Mouse (Mus musculus): ENCODE measurements at regions not wholly inside any gene's neighbourhood (a gene's known extent, or its start where the extent isn't known, plus 50 kb on each side); places are given as distances from the start of the nearest gene placed in this dataset.

DNA sequence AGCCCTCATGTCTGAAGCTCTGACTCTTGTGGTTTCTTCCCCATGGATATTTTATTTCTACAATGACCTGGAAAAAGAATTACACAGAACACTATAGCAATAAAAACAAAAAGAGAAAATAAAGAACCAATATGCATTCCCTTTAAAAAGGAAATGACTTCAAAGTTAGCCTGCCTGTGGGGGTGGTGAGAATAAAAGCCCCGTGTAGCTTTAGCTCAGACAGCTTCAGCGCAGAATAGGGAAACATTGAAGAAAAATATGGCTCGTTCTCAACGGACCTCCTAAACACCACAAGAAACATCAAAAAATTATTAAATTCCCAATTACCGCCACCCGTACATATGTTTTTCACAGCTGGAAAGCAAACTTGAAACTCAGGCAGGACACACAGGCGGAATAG lies 198.7 kb downstream of the Pdcd6ip start:
- DNase-seq (no peak), ATAC-seq (ENCODE audit: low FRiP score, low TSS enrichment) (no peak)
- no peak overlapping the region for H3K27ac ChIP-seq (replicated peaks; ENCODE audit: low read depth, low read length)
- H3K36me3 ChIP-seq (ENCODE audit: control insufficient read depth, insufficient read depth, low read length) = no peaks in the 10 kb centered on the region
- no peaks in the 10 kb centered on the region for H3K27me3 ChIP-seq (ENCODE audit: control insufficient read depth, insufficient read depth, low read length)
- peaks cover 9% of the 10 kb centered on the region for H3K4me1 ChIP-seq (ENCODE audit: control insufficient read depth, insufficient read depth, low read length)
- H3K4me2 ChIP-seq (ENCODE audit: low read length) = no peak overlapping the region
- H3K9ac ChIP-seq (replicated peaks; ENCODE audit: low read length) = no peak overlapping the region
- H3K9me3 ChIP-seq (ENCODE audit: control insufficient read depth, low read length) = no peaks in the 10 kb centered on the region
- H3K4me3 ChIP-seq (replicated peaks; ENCODE audit: low read depth, low read length) = no peak overlapping the region
- 91% methylated on average over 7 of the region's 7 CpGs for whole genome bisulfite sequencing

DNA sequence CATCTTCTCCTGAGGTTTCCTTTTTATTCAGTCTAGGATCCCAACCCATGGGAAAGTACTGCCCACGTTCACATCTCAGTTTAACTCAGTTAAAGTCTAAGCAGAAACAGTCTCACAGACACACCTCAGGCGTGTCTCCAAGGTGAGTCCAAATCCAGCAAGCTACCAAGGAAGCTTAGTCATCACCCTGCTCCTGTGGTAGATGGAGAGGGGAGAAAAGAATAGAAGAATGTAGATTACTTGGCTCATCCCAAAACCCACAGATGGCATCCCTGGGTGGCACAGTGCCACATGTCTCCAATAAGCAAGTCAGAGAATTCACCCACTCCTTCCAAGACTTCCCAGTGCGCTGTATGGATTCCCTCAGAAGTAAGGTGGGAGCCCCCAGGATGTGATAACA lies 199.2 kb downstream of the Pdcd6ip start:
- no peak overlapping the region for H3K4me2 ChIP-seq (ENCODE audit: low read length)
- H3K36me3 ChIP-seq (ENCODE audit: control insufficient read depth, insufficient read depth, low read length) = no peaks in the 10 kb centered on the region
- H3K27me3 ChIP-seq (ENCODE audit: control insufficient read depth, insufficient read depth, low read length) = no peaks in the 10 kb centered on the region
- no peaks in the 10 kb centered on the region for H3K9me3 ChIP-seq (ENCODE audit: control insufficient read depth, low read length)
- ATAC-seq (ENCODE audit: low FRiP score, low TSS enrichment) (no peak), DNase-seq (no peak)
- no peak overlapping the region for H3K9ac ChIP-seq (replicated peaks; ENCODE audit: low read length)
- H3K4me1 ChIP-seq (ENCODE audit: control insufficient read depth, insufficient read depth, low read length) = peaks cover 9% of the 10 kb centered on the region
- H3K27ac ChIP-seq (replicated peaks; ENCODE audit: low read depth, low read length) = no peak overlapping the region
- 92% methylated on average over 3 of the region's 3 CpGs for WGBS
- no peak overlapping the region for H3K4me3 ChIP-seq (replicated peaks; ENCODE audit: low read depth, low read length)

DNA sequence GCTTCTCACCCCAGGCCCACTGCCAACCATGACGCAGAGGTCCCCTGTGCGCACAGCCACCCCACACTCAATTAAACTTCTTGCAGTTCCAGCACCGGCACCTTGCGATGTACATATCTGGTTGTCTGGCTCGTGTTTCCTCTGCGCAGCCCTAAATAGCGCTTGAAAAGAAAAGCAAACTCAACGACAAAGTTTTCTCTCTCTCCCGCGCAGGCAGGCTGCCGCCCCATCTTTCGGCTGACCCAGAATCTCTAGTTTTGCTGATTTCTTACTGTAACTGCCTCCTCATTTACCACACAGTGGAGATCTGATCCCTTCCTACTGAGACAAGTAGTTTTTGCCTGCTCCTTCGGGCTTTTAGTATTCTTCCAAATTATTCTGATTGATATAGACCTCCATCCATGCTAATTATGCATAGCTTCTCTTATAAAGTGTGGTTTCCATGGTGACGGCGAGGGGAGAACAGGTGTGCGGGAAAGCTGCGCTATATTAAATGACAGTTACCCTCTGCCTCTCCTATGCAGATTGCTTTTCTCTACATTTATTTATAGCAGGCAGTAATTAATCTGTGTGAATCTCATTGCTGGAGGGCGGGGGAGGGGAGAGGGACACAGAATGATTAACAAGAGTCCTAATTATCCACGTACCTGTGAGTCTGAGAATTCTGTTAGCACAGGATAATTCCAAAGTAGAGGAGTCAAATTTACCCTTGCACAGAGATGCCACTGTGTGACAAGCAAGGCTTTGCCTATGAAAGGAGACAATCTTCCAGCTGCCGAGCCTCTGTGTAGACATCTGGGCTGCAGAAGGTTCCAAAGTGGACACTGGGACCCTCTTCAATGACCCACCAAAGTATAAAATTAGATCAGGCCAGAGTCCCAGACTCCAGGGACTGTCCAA lies 200.2 kb downstream of the Pdcd6ip start:
- 74% methylated on average over 20 of the region's 20 CpGs for WGBS
- Histone ChIP-seq H3K4me2 (ENCODE audit: low read length) (no peak overlapping the region), H3K4me1 (ENCODE audit: control insufficient read depth, insufficient read depth, low read length) (peaks cover 9% of the 10 kb centered on the region), H3K9ac (replicated peaks; ENCODE audit: low read length) (no peak overlapping the region), H3K27ac (replicated peaks; ENCODE audit: low read depth, low read length) (peak overlapping the region; percentile 75), H3K4me3 (replicated peaks; ENCODE audit: low read depth, low read length) (no peak overlapping the region), H3K27me3 (ENCODE audit: control insufficient read depth, insufficient read depth, low read length) (no peaks in the 10 kb centered on the region), H3K9me3 (ENCODE audit: control insufficient read depth, low read length) (no peaks in the 10 kb centered on the region), H3K36me3 (ENCODE audit: control insufficient read depth, insufficient read depth, low read length) (no peaks in the 10 kb centered on the region)
- ATAC-seq (ENCODE audit: low FRiP score, low TSS enrichment) (peak; percentile 72), DNase-seq (peak; percentile 77)

DNA sequence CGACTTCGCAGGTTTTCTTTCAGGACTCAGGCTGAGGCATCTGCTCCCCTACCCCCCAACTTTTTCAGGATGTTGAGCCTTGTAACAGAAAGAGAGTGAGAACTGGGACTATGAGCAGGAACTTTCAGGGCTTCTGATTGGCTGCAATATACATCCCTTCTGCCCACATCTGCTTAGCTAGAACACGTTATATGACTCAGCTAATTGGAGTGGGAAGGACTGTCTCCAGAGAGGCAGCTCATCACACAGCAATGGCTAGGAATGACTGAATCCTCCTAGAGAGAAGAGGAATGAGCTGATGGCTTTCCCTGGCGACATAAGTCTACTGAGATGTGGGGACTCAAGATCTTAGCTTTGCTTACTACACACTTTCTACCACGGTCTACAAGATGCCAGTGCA lies 208.8 kb downstream of the Pdcd6ip start:
- H3K9me3 ChIP-seq (ENCODE audit: control insufficient read depth, low read length) = no peaks in the 10 kb centered on the region
- no peak overlapping the region for H3K4me3 ChIP-seq (replicated peaks; ENCODE audit: low read depth, low read length)
- DNase-seq (no peak), ATAC-seq (ENCODE audit: low FRiP score, low TSS enrichment) (no peak)
- no peaks in the 10 kb centered on the region for H3K27me3 ChIP-seq (ENCODE audit: control insufficient read depth, insufficient read depth, low read length)
- 87% methylated on average over 5 of the region's 5 CpGs for WGBS
- H3K4me1 ChIP-seq (ENCODE audit: control insufficient read depth, insufficient read depth, low read length) = no peaks in the 10 kb centered on the region
- H3K4me2 ChIP-seq (ENCODE audit: low read length) = no peak overlapping the region
- H3K9ac ChIP-seq (replicated peaks; ENCODE audit: low read length) = no peak overlapping the region
- no peaks in the 10 kb centered on the region for H3K36me3 ChIP-seq (ENCODE audit: control insufficient read depth, insufficient read depth, low read length)
- no peak overlapping the region for H3K27ac ChIP-seq (replicated peaks; ENCODE audit: low read depth, low read length)

DNA sequence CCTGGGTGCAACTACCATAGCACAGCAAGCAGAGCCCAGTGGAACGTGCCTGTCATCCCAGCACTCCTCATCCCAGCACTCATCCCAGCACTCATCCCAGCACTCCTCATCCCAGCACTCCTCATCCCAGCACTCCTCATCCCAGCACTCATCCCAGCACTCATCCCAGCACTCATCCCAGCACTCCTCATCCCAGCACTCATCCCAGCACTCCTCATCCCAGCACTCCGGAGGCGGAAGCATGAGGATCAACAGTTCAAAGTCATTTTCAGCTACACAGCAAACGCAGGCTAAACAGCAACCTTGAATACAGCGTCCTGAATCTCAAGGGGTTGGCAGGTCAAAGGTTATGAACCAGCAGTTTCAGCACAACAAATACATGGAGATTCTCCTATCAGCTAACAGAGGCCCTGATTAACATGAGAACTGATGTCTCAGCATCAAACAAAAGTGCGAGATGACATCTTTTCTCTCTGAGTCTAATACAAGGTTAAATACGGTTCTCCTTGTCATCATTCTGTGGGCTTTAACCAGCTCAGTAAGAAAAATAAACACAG lies 211.8 kb downstream of the Pdcd6ip start:
- Histone ChIP-seq H3K27ac (replicated peaks; ENCODE audit: low read depth, low read length) (no peak overlapping the region), H3K4me3 (replicated peaks; ENCODE audit: low read depth, low read length) (no peak overlapping the region), H3K9ac (replicated peaks; ENCODE audit: low read length) (no peak overlapping the region), H3K27me3 (ENCODE audit: control insufficient read depth, insufficient read depth, low read length) (no peaks in the 10 kb centered on the region), H3K4me2 (ENCODE audit: low read length) (no peak overlapping the region), H3K9me3 (ENCODE audit: control insufficient read depth, low read length) (no peaks in the 10 kb centered on the region), H3K4me1 (ENCODE audit: control insufficient read depth, insufficient read depth, low read length) (no peaks in the 10 kb centered on the region), H3K36me3 (ENCODE audit: control insufficient read depth, insufficient read depth, low read length) (no peaks in the 10 kb centered on the region)
- 40% methylated on average over 7 of the region's 7 CpGs for WGBS
- ATAC-seq (ENCODE audit: low FRiP score, low TSS enrichment) (no peak), DNase-seq (no peak)

DNA sequence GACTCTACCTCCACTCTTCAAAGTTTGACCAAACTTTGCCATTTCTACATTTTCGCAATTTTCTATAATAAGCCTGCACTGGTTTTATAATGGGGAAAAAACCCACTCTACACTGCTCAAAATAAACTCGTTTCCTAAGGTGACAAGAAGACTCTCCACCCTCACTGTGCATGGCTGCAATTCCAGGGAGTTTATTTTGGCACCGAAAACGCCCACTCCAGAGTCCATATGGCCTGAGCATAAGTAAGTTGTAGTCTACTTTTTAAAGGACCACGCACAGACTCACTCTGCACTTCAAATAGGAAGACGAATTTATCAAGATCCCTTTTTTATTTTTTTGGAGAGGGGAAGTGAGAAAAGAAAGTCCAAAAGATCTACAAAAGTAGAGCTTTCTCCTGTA lies 219.4 kb downstream of the Pdcd6ip start:
- Histone ChIP-seq H3K9me3 (ENCODE audit: control insufficient read depth, low read length) (no peaks in the 10 kb centered on the region), H3K9ac (replicated peaks; ENCODE audit: low read length) (no peak overlapping the region), H3K4me1 (ENCODE audit: control insufficient read depth, insufficient read depth, low read length) (no peaks in the 10 kb centered on the region), H3K27me3 (ENCODE audit: control insufficient read depth, insufficient read depth, low read length) (no peaks in the 10 kb centered on the region), H3K4me3 (replicated peaks; ENCODE audit: low read depth, low read length) (no peak overlapping the region), H3K4me2 (ENCODE audit: low read length) (no peak overlapping the region), H3K27ac (replicated peaks; ENCODE audit: low read depth, low read length) (no peak overlapping the region), H3K36me3 (ENCODE audit: control insufficient read depth, insufficient read depth, low read length) (no peaks in the 10 kb centered on the region)
- DNase-seq = no peak
- WGBS = 83% methylated on average over 6 of the region's 6 CpGs
- ATAC-seq (ENCODE audit: low FRiP score, low TSS enrichment) = no peak

DNA sequence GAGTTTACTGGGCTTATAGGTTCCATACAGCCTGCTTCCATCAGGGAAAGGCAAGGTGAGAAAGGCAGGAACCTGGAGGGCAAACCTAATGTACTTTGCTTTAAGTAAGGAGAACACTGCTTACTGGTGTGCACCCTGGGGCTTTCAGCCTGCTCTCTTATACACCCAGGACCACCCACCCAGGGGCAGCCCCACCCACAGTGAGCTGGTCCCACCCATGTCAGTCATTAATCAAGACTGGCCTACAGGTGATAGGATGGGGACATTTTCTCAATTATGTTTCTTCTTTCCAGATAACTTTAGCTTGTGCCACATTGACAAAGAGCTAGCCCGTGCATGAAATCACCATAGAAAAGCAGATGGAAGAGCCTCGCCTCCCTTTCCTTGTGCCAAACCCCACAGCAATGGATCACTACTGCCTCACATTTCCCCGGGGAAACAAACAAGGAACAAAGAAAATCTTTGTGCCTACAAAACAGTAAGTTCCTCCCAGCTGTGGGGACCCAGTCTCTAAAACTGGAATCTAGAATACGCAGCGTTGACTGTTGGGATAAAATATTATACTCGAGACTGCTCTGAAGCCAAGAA lies 221.5 kb downstream of the Pdcd6ip start:
- no peak for DNase-seq
- ATAC-seq (ENCODE audit: low FRiP score, low TSS enrichment) = no peak
- Histone ChIP-seq H3K36me3 (ENCODE audit: control insufficient read depth, insufficient read depth, low read length) (no peaks in the 10 kb centered on the region), H3K9ac (replicated peaks; ENCODE audit: low read length) (no peak overlapping the region), H3K27me3 (ENCODE audit: control insufficient read depth, insufficient read depth, low read length) (no peaks in the 10 kb centered on the region), H3K27ac (replicated peaks; ENCODE audit: low read depth, low read length) (no peak overlapping the region), H3K4me3 (replicated peaks; ENCODE audit: low read depth, low read length) (no peak overlapping the region), H3K9me3 (ENCODE audit: control insufficient read depth, low read length) (no peaks in the 10 kb centered on the region), H3K4me1 (ENCODE audit: control insufficient read depth, insufficient read depth, low read length) (no peaks in the 10 kb centered on the region), H3K4me2 (ENCODE audit: low read length) (no peak overlapping the region)
- 64% methylated on average over 6 of the region's 6 CpGs for WGBS

DNA sequence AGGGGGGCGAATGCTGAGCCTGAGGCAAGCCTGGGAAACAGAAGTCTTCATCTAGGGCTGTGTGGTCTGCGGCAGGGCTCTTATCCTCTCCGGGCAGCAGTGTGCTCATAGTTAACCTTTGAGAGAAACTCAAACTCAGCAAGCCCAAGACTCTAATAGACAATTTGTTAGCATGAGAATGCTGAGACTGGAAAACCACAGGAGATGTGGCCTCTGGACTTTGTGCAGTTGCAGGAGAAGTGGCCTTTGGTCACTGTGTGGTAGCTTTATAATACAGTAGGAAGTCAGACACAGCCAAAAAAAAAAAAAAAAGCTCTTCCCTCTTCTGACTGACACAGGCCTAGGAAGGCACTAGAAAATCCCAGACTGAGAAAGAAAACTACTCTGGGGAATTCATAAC lies 228.2 kb downstream of the Pdcd6ip start:
- 90% methylated on average over 3 of the region's 3 CpGs for WGBS
- H3K4me2 ChIP-seq (ENCODE audit: low read length) = no peak overlapping the region
- no peak for DNase-seq
- H3K27me3 ChIP-seq (ENCODE audit: control insufficient read depth, insufficient read depth, low read length) = no peaks in the 10 kb centered on the region
- no peak overlapping the region for H3K4me3 ChIP-seq (replicated peaks; ENCODE audit: low read depth, low read length)
- no peak overlapping the region for H3K27ac ChIP-seq (replicated peaks; ENCODE audit: low read depth, low read length)
- ATAC-seq (ENCODE audit: low FRiP score, low TSS enrichment) = no peak
- no peaks in the 10 kb centered on the region for H3K36me3 ChIP-seq (ENCODE audit: control insufficient read depth, insufficient read depth, low read length)
- H3K4me1 ChIP-seq (ENCODE audit: control insufficient read depth, insufficient read depth, low read length) = no peaks in the 10 kb centered on the region
- H3K9ac ChIP-seq (replicated peaks; ENCODE audit: low read length) = no peak overlapping the region
- no peaks in the 10 kb centered on the region for H3K9me3 ChIP-seq (ENCODE audit: control insufficient read depth, low read length)

Measured in midbrain, embryonic 14.5 days (tissue).